Mouse (Mus musculus) C2C12 (cell line): ENCODE data around the gene Ddx54.

Source experiments
- CEBPB ChIP-seq: IDR thresholded peaks from one replicate; pipeline ENCODE4 v1.6.1; 2011; ENCODE audit warnings: low read depth, mild to moderate bottlenecking, control low read depth, moderate library complexity
- CTCF ChIP-seq: IDR thresholded peaks from one replicate; pipeline ENCODE4 v1.5.1; 2011; ENCODE audit not compliant: control insufficient read depth, insufficient read depth, insufficient read length
- FOSL1 ChIP-seq: IDR thresholded peaks from one replicate; pipeline ENCODE4 v1.8.0; 2011; ENCODE audit warnings: mild to moderate bottlenecking, low read length; ENCODE audit not compliant: poor library complexity, insufficient read depth, severe bottlenecking
- MAX ChIP-seq: IDR thresholded peaks from one replicate; pipeline ENCODE4 v1.6.1; 2011; ENCODE audit warnings: mild to moderate bottlenecking, control low read depth
- MYOG ChIP-seq: IDR thresholded peaks from one replicate; pipeline ENCODE4 v1.6.1; 2011; ENCODE audit not compliant: control insufficient read depth, insufficient read length; ENCODE audit errors: extremely low read depth
- USF1 ChIP-seq: IDR thresholded peaks from one replicate; pipeline ENCODE4 v1.6.1; 2011; ENCODE audit warnings: low read depth, mild to moderate bottlenecking, control low read depth, moderate library complexity

- TF ChIP-seq FOSL1: no peak
- no peak for TF ChIP-seq CTCF
- TF ChIP-seq USF1: no peak
- no peak for TF ChIP-seq MAX
- no peak for TF ChIP-seq MYOG
- TF ChIP-seq CEBPB: no peak
These were observed 27.6 kb downstream of the Ddx54 start for GRCm38 (mm10) chr5:120640094-120640493.
